Comparison of ENCODE assay signal across 18 mouse cellular contexts in the genomic region with DNA sequence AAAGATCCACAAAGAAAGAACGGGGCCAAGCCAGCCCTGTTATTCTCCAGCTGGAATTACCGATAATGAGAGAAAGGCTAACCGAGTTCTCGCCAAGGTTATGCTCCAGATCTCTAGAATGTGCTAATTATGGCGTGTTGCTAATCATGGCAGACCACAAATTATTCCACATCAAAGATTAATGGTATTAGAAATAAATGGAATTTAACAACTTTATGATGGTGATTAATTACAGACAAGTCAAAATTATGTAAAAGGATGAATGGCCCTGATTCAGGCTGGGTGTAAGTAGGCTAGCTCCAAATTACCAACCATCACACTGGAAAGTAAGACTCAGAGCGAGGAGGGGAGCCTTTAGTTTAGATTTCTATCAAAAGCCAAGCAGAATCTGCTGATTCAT.
"Had no signal": no experiment of that assay in that cellular context is flagged by ENCODE, and none has a peak within 500 bp of the region (broad histone marks: within the 10 kb centered on the region; RNA-seq: fewer than 3 reads in every experiment).

No protein-coding gene starts in this region.

- DNase-seq: lung, adult 18-20 months; lung, embryonic 14.5 days; lung, postnatal 10 days; lung, postnatal 4 days; midbrain, embryonic 14.5 days; retina, postnatal 1 day; right cerebral cortex, postnatal 14 days; thymus, adult 2 months; thymus, postnatal 25 days; thymus, postnatal 4 days had no signal

- H3K9me3 ChIP-seq: midbrain, embryonic 10.5 days; midbrain, embryonic 12.5 days; neural tube, embryonic 13.5 days; neural tube, embryonic 15.5 days; stomach, embryonic 15.5 days had no signal

- H3K4me1 ChIP-seq: midbrain, embryonic 10.5 days; midbrain, embryonic 12.5 days; stomach, embryonic 15.5 days had no signal

- ATAC-seq: midbrain, embryonic 16.5 days had no signal

- H3K9ac ChIP-seq: lung, embryonic 14.5 days; midbrain, embryonic 12.5 days; neural tube, embryonic 13.5 days; neural tube, embryonic 15.5 days; stomach, embryonic 15.5 days had no signal

- H3K27me3 ChIP-seq: midbrain, embryonic 12.5 days; neural tube, embryonic 13.5 days; neural tube, embryonic 15.5 days; stomach, embryonic 15.5 days had no signal

- H3K4me3 ChIP-seq: midbrain, embryonic 10.5 days; midbrain, embryonic 12.5 days; myocyte; neural tube, embryonic 13.5 days; neural tube, embryonic 15.5 days; stomach, embryonic 15.5 days had no signal

- H3K27ac ChIP-seq: midbrain, embryonic 10.5 days; midbrain, embryonic 12.5 days; neural tube, embryonic 13.5 days; neural tube, embryonic 15.5 days; stomach, embryonic 15.5 days; stomach, postnatal 0 days had no signal

- H3K36me3 ChIP-seq: midbrain, embryonic 10.5 days; midbrain, embryonic 12.5 days; neural tube, embryonic 13.5 days; neural tube, embryonic 15.5 days; stomach, embryonic 15.5 days had no signal

- H3K4me2 ChIP-seq: lung, embryonic 14.5 days; midbrain, embryonic 12.5 days; neural tube, embryonic 13.5 days; neural tube, embryonic 15.5 days; stomach, embryonic 15.5 days had no signal
